Mouse (Mus musculus) E14TG2a.4 (cell line): ENCODE results near the gene Vasp.

ENCODE experiments used
- CTCF ChIP-seq: conservative IDR thresholded peaks from 2 replicates; pipeline ENCODE4 v1.5.1; 2014; ENCODE audit warnings: low read length
- NANOG ChIP-seq: IDR thresholded peaks from 2 replicates; pipeline ENCODE4 v1.6.1; 2014; ENCODE audit warnings: borderline replicate concordance, low read length, mixed read lengths
- POU5F1 ChIP-seq: IDR thresholded peaks from 2 replicates; pipeline ENCODE4 v1.6.1; 2014; ENCODE audit warnings: low read length, borderline replicate concordance

- TF ChIP-seq CTCF (no peak), POU5F1 (no peak), NANOG (no peak)
Observed at GRCm38 (mm10) chr7:19214940-19215339, 56.7 kb downstream of the Vasp start.
